Mouse (Mus musculus): Measurements from ENCODE around the gene Sos1.

Sos1 gene

GRCm38 (mm10) chr17:80480031-80480854, at the start of gene Sos1:
Gene Sos1 (minus strand): TSS chr17:80480453.
- DNase-seq (ENCODE audit: extremely low spot score, low read depth, low spot score) = peak; percentile 75

GRCm38 (mm10) chr17:80523231-80523630, 43.0 kb upstream of the Sos1 start:
- no peak for DNase-seq (ENCODE audit: extremely low spot score, low read depth, low spot score)

- no peak for DNase-seq (ENCODE audit: extremely low spot score, low read depth, low spot score)
These were observed 41.9 kb upstream of the Sos1 start for GRCm38 (mm10) chr17:80522229-80522556.

DNA sequence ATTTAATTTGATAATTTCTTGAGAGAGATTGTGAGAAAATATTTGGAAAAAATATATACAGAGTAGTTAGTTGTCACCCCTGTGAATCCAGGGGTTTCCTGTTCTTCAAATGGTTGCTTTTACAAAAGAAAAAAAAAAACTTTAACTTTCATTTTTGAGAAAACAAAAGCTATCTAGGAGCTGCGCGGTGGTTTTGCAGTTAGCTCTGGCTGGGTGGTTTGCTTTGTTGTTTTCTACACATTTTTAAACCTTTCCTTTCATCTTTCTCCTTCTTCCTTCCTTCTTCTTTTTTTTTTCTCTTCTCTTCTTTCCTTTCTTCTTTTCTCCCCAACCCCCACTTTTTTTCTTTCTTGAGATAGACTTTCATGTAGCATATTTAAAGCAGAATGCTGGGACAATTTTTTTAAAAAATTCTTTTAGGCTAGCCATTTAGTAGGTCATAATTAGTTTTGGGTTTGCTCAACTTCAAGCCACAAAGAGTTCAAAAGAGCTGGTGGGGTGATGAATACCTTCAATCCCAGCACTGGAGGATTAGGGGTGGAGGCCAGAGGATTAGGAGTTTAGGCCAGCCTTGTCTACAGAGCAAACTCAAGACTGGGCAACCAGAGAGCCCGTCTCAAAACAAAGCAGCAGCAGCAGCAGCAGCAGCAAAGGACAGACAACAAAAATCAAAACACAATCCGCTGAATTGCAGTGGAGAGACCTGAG, 41.4 kb upstream of the Sos1 start:
- no peak for DNase-seq (ENCODE audit: extremely low spot score, low read depth, low spot score)

- no peak for DNase-seq (ENCODE audit: extremely low spot score, low read depth, low spot score)
These were observed 40.3 kb upstream of the Sos1 start for GRCm38 (mm10) chr17:80520537-80520936.

GRCm38 (mm10) chr17:80518811-80519210, 38.6 kb upstream of the Sos1 start:
- DNase-seq (ENCODE audit: extremely low spot score, low read depth, low spot score) = no peak

- DNase-seq (ENCODE audit: extremely low spot score, low read depth, low spot score) = no peak
These were observed 37.0 kb upstream of the Sos1 start for GRCm38 (mm10) chr17:80517244-80517643.

- no peak for DNase-seq (ENCODE audit: extremely low spot score, low read depth, low spot score)
These were observed 35.7 kb upstream of the Sos1 start for GRCm38 (mm10) chr17:80515956-80516355.

DNA sequence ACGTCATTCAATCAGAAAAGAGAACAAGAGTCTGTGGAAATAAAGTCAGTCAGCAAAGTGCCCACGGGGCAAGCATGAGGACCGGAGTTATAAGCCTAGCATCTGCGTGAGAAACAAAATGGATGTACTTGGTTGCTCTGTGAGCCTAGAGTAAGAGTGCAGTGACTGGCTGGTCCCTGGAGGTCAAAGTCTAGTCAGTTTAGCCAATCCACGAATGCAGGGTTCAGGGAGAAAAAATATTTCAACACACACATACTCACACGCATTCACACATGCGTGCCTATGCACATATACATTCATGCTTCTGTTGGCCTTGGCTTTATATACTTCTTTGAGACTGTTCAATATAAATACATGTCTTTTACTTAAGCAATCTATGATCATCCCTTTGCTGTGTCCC, 35.3 kb upstream of the Sos1 start:
- DNase-seq (ENCODE audit: extremely low spot score, low read depth, low spot score) = no peak

DNA sequence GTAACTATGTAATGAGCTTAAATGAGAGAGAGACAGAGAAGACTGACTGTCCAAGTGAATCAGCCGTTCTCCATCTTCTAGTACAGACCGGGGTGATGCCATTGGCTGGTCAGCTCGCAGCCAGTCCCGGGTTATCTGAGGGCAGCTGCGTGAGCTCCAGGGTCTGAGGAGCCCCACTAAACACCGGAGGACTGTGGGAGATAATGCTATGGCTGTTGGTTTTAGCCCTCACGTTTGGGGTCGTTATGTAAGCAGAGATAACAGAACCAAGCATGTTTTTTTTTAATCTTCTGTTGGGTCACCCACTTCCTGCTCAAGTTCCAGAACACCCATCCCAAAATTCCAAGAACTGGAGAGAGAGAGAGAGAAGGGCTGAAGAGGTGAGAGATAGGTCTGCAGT, 33.5 kb upstream of the Sos1 start:
- DNase-seq (ENCODE audit: extremely low spot score, low read depth, low spot score) = no peak

GRCm38 (mm10) chr17:80510459-80510855, 30.2 kb upstream of the Sos1 start:
- DNase-seq (ENCODE audit: extremely low spot score, low read depth, low spot score) = no peak

GRCm38 (mm10) chr17:80509494-80510458, 29.5 kb upstream of the Sos1 start:
- DNase-seq (ENCODE audit: extremely low spot score, low read depth, low spot score) = no peak

- no peak for DNase-seq (ENCODE audit: extremely low spot score, low read depth, low spot score)
These were observed 25.5 kb upstream of the Sos1 start for GRCm38 (mm10) chr17:80505766-80506165.

- no peak for DNase-seq (ENCODE audit: extremely low spot score, low read depth, low spot score)
These were observed 25.1 kb upstream of the Sos1 start for GRCm38 (mm10) chr17:80505342-80505741.

DNA sequence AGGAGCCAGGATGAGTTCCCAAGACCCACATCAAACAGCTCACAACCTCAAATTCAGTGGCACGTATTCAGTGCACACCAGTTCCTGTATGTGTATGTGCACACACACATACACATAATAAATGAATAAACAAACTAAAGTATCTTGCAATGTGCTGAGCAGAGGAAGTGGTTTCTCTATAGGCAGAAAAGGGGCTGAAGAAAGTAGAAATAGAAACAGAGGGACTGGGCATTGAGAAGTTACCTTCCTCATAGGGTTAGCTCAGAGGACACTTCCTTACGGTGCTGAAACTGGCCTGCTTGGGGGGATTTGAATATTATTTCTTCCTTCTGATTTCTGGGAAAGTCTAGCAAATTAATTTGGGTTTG, 21.5 kb upstream of the Sos1 start:
- no peak for DNase-seq (ENCODE audit: extremely low spot score, low read depth, low spot score)

GRCm38 (mm10) chr17:80501037-80501804, 21.0 kb upstream of the Sos1 start:
- no peak for DNase-seq (ENCODE audit: extremely low spot score, low read depth, low spot score)

DNA sequence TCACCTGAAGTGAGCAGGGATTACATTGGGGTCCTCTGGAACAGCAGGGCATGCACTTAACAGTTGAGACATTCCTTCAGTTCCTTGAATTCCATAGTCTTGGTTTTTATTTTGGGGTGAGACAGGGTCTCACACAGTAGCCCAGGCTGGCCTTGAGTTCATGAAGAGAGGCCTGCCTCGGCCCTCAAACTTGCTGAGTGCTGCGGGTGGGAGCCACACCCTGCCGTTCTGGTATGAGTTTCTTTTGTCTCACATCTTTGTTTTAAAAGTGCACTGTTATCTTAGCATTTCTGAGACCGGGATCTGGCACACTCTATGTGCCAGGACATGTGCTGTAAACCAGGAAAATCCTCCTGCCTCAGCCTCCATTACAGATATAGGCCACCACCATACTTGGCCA, 19.8 kb upstream of the Sos1 start:
- no peak for DNase-seq (ENCODE audit: extremely low spot score, low read depth, low spot score)

DNA sequence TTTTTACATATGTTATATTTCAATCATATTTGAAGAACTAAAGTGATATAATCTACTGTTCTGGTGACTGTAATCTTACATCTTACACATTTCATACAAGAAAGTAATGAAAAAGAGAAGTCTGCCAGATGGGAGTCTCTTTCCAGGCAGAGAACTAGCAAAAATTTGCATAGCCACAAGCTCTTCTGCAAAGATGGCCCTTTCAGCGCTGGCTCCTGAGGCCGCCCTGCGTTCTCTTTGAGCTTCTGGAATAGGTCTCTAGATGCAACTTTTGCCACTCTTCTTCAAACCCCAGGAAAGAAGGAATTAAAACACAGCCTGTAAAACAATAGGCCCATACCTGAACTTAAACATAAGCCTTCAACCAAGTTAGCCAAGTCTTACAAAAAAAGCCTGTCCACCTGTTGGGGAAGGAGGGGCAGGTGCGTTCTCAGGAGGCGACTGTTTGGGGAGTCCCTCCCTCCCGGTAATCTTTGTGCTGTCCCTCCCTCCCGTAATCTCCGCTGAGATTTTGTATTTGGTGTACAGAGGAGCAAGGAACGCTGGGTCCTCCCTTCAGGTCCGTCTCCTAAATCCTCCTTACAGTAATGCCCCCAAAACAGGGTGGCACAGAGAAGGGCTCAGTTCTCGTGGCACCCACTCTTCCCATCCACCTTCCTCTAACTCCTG, 18.5 kb upstream of the Sos1 start:
- DNase-seq (ENCODE audit: extremely low spot score, low read depth, low spot score) = no peak

- DNase-seq (ENCODE audit: extremely low spot score, low read depth, low spot score) = no peak
These were observed 16.9 kb upstream of the Sos1 start for GRCm38 (mm10) chr17:80497183-80497601.

GRCm38 (mm10) chr17:80496607-80497170, 16.4 kb upstream of the Sos1 start:
- no peak for DNase-seq (ENCODE audit: extremely low spot score, low read depth, low spot score)
